Mouse (Mus musculus): ENCODE measurements at regions not wholly inside any gene's neighbourhood (a gene's known extent, or its start where the extent isn't known, plus 50 kb on each side); places are given as distances from the start of the nearest gene placed in this dataset.

- no peak for DNase-seq
Observed at GRCm38 (mm10) chr6:88964071-88964470, 62.0 kb downstream of the Tpra1 start.

- DNase-seq = no peak
Observed at GRCm38 (mm10) chr6:88964911-88965310, 62.9 kb downstream of the Tpra1 start.

GRCm38 (mm10) chr6:88965361-88966226 lies 63.5 kb downstream of the Tpra1 start:
- DNase-seq = no peak

GRCm38 (mm10) chr6:88966501-88966900 lies 64.5 kb downstream of the Tpra1 start:
- DNase-seq = no peak

- no peak for DNase-seq
Observed at GRCm38 (mm10) chr6:88968842-88969241, 66.8 kb downstream of the Tpra1 start.

- peak; percentile 26 for DNase-seq
Observed at GRCm38 (mm10) chr6:88971729-88972128, 69.7 kb downstream of the Tpra1 start.

- DNase-seq = no peak
Observed at GRCm38 (mm10) chr6:88974457-88974856, 72.4 kb downstream of the Tpra1 start.

GRCm38 (mm10) chr6:88976581-88976980 lies 74.5 kb downstream of the Tpra1 start:
- DNase-seq = no peak

- no peak for DNase-seq
Observed at GRCm38 (mm10) chr6:88976994-88977393, 74.9 kb downstream of the Tpra1 start.

GRCm38 (mm10) chr6:88978970-88979369 lies 76.9 kb downstream of the Tpra1 start:
- no peak for DNase-seq

- DNase-seq = peak; percentile 31
Observed at GRCm38 (mm10) chr6:88980112-88980511, 78.1 kb downstream of the Tpra1 start.

- no peak for DNase-seq
Observed at GRCm38 (mm10) chr6:88981544-88981943, 79.5 kb downstream of the Tpra1 start.

- no peak for DNase-seq
Observed at GRCm38 (mm10) chr6:88984170-88984569, 82.1 kb downstream of the Tpra1 start.

- no peak for DNase-seq
Observed at GRCm38 (mm10) chr6:88984863-88985262, 82.8 kb downstream of the Tpra1 start.

- DNase-seq = no peak
Observed at GRCm38 (mm10) chr6:88988551-88988950, 86.5 kb downstream of the Tpra1 start.

- no peak for DNase-seq
Observed at GRCm38 (mm10) chr6:88989617-88990299, 87.7 kb downstream of the Tpra1 start.

- DNase-seq = no peak
Observed at GRCm38 (mm10) chr6:88990300-88990685, 88.2 kb downstream of the Tpra1 start.

- DNase-seq = no peak
Observed at GRCm38 (mm10) chr6:88995077-88995476, 93.0 kb downstream of the Tpra1 start.

- no peak for DNase-seq
Observed at GRCm38 (mm10) chr6:88998927-88999722, 97.1 kb downstream of the Tpra1 start.

GRCm38 (mm10) chr6:89000359-89000758 lies 98.3 kb downstream of the Tpra1 start:
- DNase-seq = no peak

GRCm38 (mm10) chr6:89003197-89003923 lies 101.3 kb downstream of the Tpra1 start:
- no peak for DNase-seq

- no peak for DNase-seq
Observed at GRCm38 (mm10) chr6:89005094-89005493, 103.0 kb downstream of the Tpra1 start.

GRCm38 (mm10) chr6:89006997-89007396 lies 104.9 kb downstream of the Tpra1 start:
- DNase-seq = no peak
